Mouse (Mus musculus) lung, embryonic 16.5 days (tissue): Measurements from ENCODE around the gene Adamtsl1. TPM values are rescaled to one million over a fixed set of nuclear protein-coding genes. Genes with fewer than 3 reads are reported as not detected.

Source experiments
- ATAC-seq: fragments of 200-750 bp; cut with Nextera tagmentation; 2 replicates; pipeline ENCODE4 v1.8.0; 2017; ENCODE audit warnings: low read depth, mild to moderate bottlenecking, moderate library complexity
- H3K27ac ChIP-seq: fragments of 300-500 bp; sonication (generic); 2 replicates; pipeline ENCODE4 v1.5.1; 2014; ENCODE audit warnings: mild to moderate bottlenecking, control low read depth, low read length
- H3K27me3 ChIP-seq: fragments of 300-500 bp; sonication (generic); 2 replicates; pipeline ENCODE4 v1.6.1; 2014; ENCODE audit warnings: low read depth, low read length, mixed read lengths; ENCODE audit not compliant: control insufficient read depth, insufficient read depth
- H3K36me3 ChIP-seq: fragments of 300-500 bp; sonication (generic); 2 replicates; pipeline ENCODE4 v1.6.1; 2014; ENCODE audit warnings: low read length; ENCODE audit not compliant: control insufficient read depth, insufficient read depth
- H3K4me1 ChIP-seq: fragments of 300-500 bp; sonication (generic); replicated peaks from 2 replicates; pipeline ENCODE4 v1.6.1; 2014; ENCODE audit warnings: low read length, mixed read lengths; ENCODE audit not compliant: control insufficient read depth, insufficient read depth
- H3K4me2 ChIP-seq: fragments of 300-500 bp; sonication (generic); 2 replicates; pipeline ENCODE4 v1.6.1; 2014; ENCODE audit warnings: low read depth, low read length, control low read depth
- H3K4me3 ChIP-seq: fragments of 300-500 bp; sonication (generic); 2 replicates; pipeline ENCODE4 v1.5.1; 2014; ENCODE audit warnings: mild to moderate bottlenecking, low read length, control low read depth
- H3K9ac ChIP-seq: fragments of 300-500 bp; sonication (generic); 2 replicates; pipeline ENCODE4 v1.6.1; 2014; ENCODE audit warnings: low read length, control low read depth
- H3K9me3 ChIP-seq: fragments of 300-500 bp; sonication (generic); 2 replicates; pipeline ENCODE4 v1.6.1; 2016; ENCODE audit warnings: low read length; ENCODE audit not compliant: control insufficient read depth
- WGBS: fragments of 180-500 bp; shearing (Covaris S2); extraction: QIAGEN DNeasy Blood & Tissue Kit; methylation state at CpG from one replicate; pipeline ENCODE4 v1.1.7; 2014; 5-methylcytosine and 5-hydroxymethylcytosine counted together
- polyA plus RNA-seq: library from polyadenylated mRNA; unstranded; fragments of >200 nt; fragmentation: Nextera tagmentation; extraction: Ambion mirVana; gene quantifications from 2 replicates; pipeline ENCODE4 v1.2.1, GENCODE M21; 2015

Adamtsl1 gene
- polyA plus RNA-seq, 1 experiment from 2014 or later = 16.9 TPM

- H3K27ac ChIP-seq = no peak overlapping the region
- no peak overlapping the region for H3K4me3 ChIP-seq
- H3K27me3 ChIP-seq = no peaks in the 10 kb centered on the region
- no peak overlapping the region for H3K9ac ChIP-seq
- H3K9me3 ChIP-seq = no peaks in the 10 kb centered on the region
- no peak for ATAC-seq
- H3K4me2 ChIP-seq = no peak overlapping the region
- 52% methylated on average over 1 of the region's 1 CpGs for WGBS
- no peaks in the 10 kb centered on the region for H3K36me3 ChIP-seq
- no peaks in the 10 kb centered on the region for H3K4me1 ChIP-seq
Observed at GRCm38 (mm10) chr4:86046881-86047280, 532.9 kb downstream of the Adamtsl1 start.

GRCm38 (mm10) chr4:86053487-86054237, 539.7 kb downstream of the Adamtsl1 start:
- peak overlapping the region; percentile 45 for H3K4me3 ChIP-seq
- peak; percentile 91 for ATAC-seq
- H3K9ac ChIP-seq = peak overlapping the region; percentile 53
- no peaks in the 10 kb centered on the region for H3K9me3 ChIP-seq
- no peak overlapping the region for H3K27ac ChIP-seq
- no peaks in the 10 kb centered on the region for H3K27me3 ChIP-seq
- no peaks in the 10 kb centered on the region for H3K4me1 ChIP-seq
- WGBS = under 1% methylated on average over 19 of the region's 20 CpGs
- H3K4me2 ChIP-seq = peak overlapping the region; percentile 70
- no peaks in the 10 kb centered on the region for H3K36me3 ChIP-seq

- Histone ChIP-seq H3K4me2 (no peak overlapping the region), H3K4me3 (no peak overlapping the region)
- 79% methylated on average over 4 of the region's 4 CpGs for WGBS
Observed at GRCm38 (mm10) chr4:86060614-86061013, 546.6 kb downstream of the Adamtsl1 start.

GRCm38 (mm10) chr4:86068376-86068775, 554.4 kb downstream of the Adamtsl1 start:
- WGBS = 71% methylated on average over 5 of the region's 5 CpGs
- Histone ChIP-seq H3K27me3 (no peaks in the 10 kb centered on the region), H3K9me3 (no peaks in the 10 kb centered on the region), H3K9ac (no peak overlapping the region), H3K4me1 (no peaks in the 10 kb centered on the region), H3K27ac (no peak overlapping the region), H3K4me3 (no peak overlapping the region), H3K4me2 (no peak overlapping the region), H3K36me3 (no peaks in the 10 kb centered on the region)
- no peak for ATAC-seq

More at GRCm38 (mm10) chr4:86060614-86061013, 546.6 kb downstream of the Adamtsl1 start:
- Histone ChIP-seq H3K9ac (no peak overlapping the region), H3K27ac (no peak overlapping the region), H3K27me3 (no peaks in the 10 kb centered on the region), H3K9me3 (no peaks in the 10 kb centered on the region), H3K36me3 (no peaks in the 10 kb centered on the region), H3K4me1 (no peaks in the 10 kb centered on the region; the same call in 1 of the 2 replicates)
- ATAC-seq = no peak

GRCm38 (mm10) chr4:86068875-86069718, 555.1 kb downstream of the Adamtsl1 start:
- H3K27ac ChIP-seq = no peak overlapping the region
- ATAC-seq = no peak
- H3K9ac ChIP-seq = no peak overlapping the region
- no peaks in the 10 kb centered on the region for H3K4me1 ChIP-seq
- no peaks in the 10 kb centered on the region for H3K27me3 ChIP-seq
- WGBS = 62% methylated on average over 13 of the region's 13 CpGs
- no peak overlapping the region for H3K4me2 ChIP-seq
- no peaks in the 10 kb centered on the region for H3K9me3 ChIP-seq
- H3K4me3 ChIP-seq = no peak overlapping the region
- no peaks in the 10 kb centered on the region for H3K36me3 ChIP-seq

- no peaks in the 10 kb centered on the region for H3K9me3 ChIP-seq
- no peak overlapping the region for H3K9ac ChIP-seq
- no peak overlapping the region for H3K4me3 ChIP-seq
- 29% methylated on average over 1 of the region's 1 CpGs for WGBS
- ATAC-seq = no peak; the same call in 1 of the 2 replicates
- no peaks in the 10 kb centered on the region for H3K4me1 ChIP-seq
- no peaks in the 10 kb centered on the region for H3K27me3 ChIP-seq
- H3K4me2 ChIP-seq = no peak overlapping the region
- no peaks in the 10 kb centered on the region for H3K36me3 ChIP-seq
- no peak overlapping the region for H3K27ac ChIP-seq
Observed at GRCm38 (mm10) chr4:86074871-86075270, 560.9 kb downstream of the Adamtsl1 start.

- WGBS = 70% methylated on average over 2 of the region's 2 CpGs
Observed at GRCm38 (mm10) chr4:86077355-86077754, 563.4 kb downstream of the Adamtsl1 start.

GRCm38 (mm10) chr4:86077854-86078253, 563.9 kb downstream of the Adamtsl1 start:
- no peak overlapping the region for H3K4me2 ChIP-seq
- no peaks in the 10 kb centered on the region for H3K36me3 ChIP-seq
- WGBS = 65% methylated on average over 3 of the region's 3 CpGs
- no peaks in the 10 kb centered on the region for H3K27me3 ChIP-seq
- no peak overlapping the region for H3K9ac ChIP-seq
- no peak overlapping the region for H3K27ac ChIP-seq
- H3K9me3 ChIP-seq = no peaks in the 10 kb centered on the region
- no peaks in the 10 kb centered on the region for H3K4me1 ChIP-seq
- H3K4me3 ChIP-seq = no peak overlapping the region
- no peak for ATAC-seq

More at GRCm38 (mm10) chr4:86077355-86077754, 563.4 kb downstream of the Adamtsl1 start:
- Histone ChIP-seq H3K36me3 (no peaks in the 10 kb centered on the region), H3K4me1 (no peaks in the 10 kb centered on the region), H3K27ac (no peak overlapping the region), H3K4me2 (no peak overlapping the region), H3K4me3 (no peak overlapping the region), H3K27me3 (no peaks in the 10 kb centered on the region), H3K9me3 (no peaks in the 10 kb centered on the region), H3K9ac (no peak overlapping the region)
- ATAC-seq = peak; percentile 81

GRCm38 (mm10) chr4:86087508-86087907, 573.5 kb downstream of the Adamtsl1 start:
- Histone ChIP-seq H3K27me3 (no peaks in the 10 kb centered on the region), H3K9me3 (no peaks in the 10 kb centered on the region), H3K36me3 (no peaks in the 10 kb centered on the region), H3K9ac (no peak overlapping the region), H3K4me2 (no peak overlapping the region), H3K4me1 (no peaks in the 10 kb centered on the region), H3K4me3 (no peak overlapping the region), H3K27ac (no peak overlapping the region)
- no peak for ATAC-seq
- 86% methylated on average over 5 of the region's 5 CpGs for WGBS
